ENCODE assay signal across 9 mouse cellular contexts in the genomic region with DNA sequence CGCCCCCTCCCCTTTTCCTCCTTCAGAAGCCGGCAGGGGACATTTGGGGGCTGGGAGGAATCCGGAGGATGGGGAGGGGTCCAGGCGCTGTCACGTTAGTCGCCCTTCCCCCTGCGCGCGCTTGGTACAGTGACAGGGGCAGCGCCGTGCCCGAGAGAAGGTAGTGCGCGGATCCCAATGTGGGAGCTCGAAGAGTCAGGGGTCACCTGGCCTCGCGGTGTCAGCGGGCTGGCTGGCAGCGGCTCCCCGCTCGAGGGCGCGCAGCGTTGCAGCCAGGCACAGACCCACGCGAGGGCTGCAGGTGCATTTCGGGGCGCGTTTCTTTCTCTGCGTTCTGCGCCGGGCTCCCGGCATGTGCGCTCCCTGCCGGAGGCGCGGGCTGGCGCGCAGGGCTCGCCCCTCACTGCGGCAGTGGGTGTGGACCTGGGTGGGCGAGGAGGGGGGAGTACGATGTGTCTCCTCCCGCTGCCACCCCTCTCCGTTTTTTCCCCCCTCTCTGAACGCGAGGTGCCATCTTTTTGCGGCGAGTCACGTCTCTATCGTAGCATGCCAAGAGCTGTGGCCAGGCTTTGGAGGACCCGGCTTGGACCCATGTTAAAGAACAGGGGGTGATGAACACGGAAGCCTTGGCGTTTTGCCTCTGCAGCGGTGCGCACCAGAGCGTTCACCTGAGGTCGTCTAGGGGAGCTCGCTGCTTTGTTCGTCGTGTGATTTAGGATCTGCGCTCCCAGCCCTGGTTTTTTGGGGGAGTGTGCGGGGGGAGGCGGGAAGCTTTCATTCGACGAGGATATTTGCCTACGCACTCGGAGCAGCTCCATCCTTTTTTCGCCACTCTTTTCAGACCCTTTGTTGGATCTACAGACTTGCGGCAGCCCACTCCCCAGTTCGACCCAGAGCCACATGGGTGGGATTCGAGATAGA. TPM values are rescaled to one million over a fixed set of nuclear protein-coding genes. Genes with fewer than 3 reads are reported as not detected.
DNase-seq lines count a peak whose midpoint lies in the region; ATAC-seq and TF ChIP-seq lines count a peak whose summit lies in the region.
"Had no signal": no experiment of that assay in that cellular context is flagged by ENCODE, and none has a peak within 500 bp of the region (broad histone marks: within the 10 kb centered on the region; RNA-seq: fewer than 3 reads in every experiment).

No protein-coding gene starts in this region.

- H3K27me3 ChIP-seq in kidney, adult 2 months (replicated peaks; ENCODE audit: control insufficient read depth, insufficient read depth, low read length): no peaks in the 10 kb centered on the region
- H3K27me3 ChIP-seq in limb, embryonic 13.5 days: peaks cover 83% of the 10 kb centered on the region

- intact Hi-C loops in gastrocnemius, postnatal 14 days (cut with DNase I; ENCODE audit: low total_unique reads): loop anchor here (5.0 kb wide), 1 partner anchor 50 kb away; no protein-coding TSS in a partner anchor

- no peaks in the 10 kb centered on the region for H3K36me3 ChIP-seq in kidney, adult 2 months (ENCODE audit: control insufficient read depth, insufficient read depth, low read length)
- H3K36me3 ChIP-seq in limb, embryonic 13.5 days: no peaks in the 10 kb centered on the region

- H3K4me3 ChIP-seq in kidney, adult 2 months (ENCODE audit: insufficient read depth, low read depth, low read length): peak overlapping the region; percentile 77
- peak overlapping the region; percentile 62 for H3K4me3 ChIP-seq in limb, embryonic 13.5 days

- no peaks in the 10 kb centered on the region for H3K9me3 ChIP-seq in limb, embryonic 13.5 days

- peak overlapping the region; percentile 96 for H3K4me2 ChIP-seq in limb, embryonic 13.5 days (replicated peaks)

- no peak for ATAC-seq in limb, embryonic 13.5 days (ENCODE audit: low FRiP score, low read depth)

- H3K4me1 ChIP-seq in kidney, adult 2 months (ENCODE audit: control insufficient read depth, insufficient read depth, low read length): peaks cover 30% of the 10 kb centered on the region
- H3K4me1 ChIP-seq in limb, embryonic 13.5 days: peaks cover 28% of the 10 kb centered on the region

- peak; percentile 45 to 54 for DNase-seq in lung, adult 18-20 months
- no peak for DNase-seq in lung, postnatal 25 days (ENCODE audit: low spot score)
- peak; percentile 65 to 73 for DNase-seq in cerebellum, postnatal 36 days
- peak; percentile 20 for DNase-seq in gastrocnemius, postnatal 14 days
- DNase-seq in kidney, adult 2 months: peak; percentile 71
- DNase-seq in neural tube, embryonic 10.5 days (ENCODE audit: extremely low spot score, low spot score): peak; percentile 57
- DNase-seq in thymus, postnatal 36 days: peak; percentile 8 to 26

- no peak for TF ChIP-seq POLR2A in kidney, adult 2 months (IDR thresholded peaks at IDR 0.05; ENCODE audit: low read depth, low read length)

- no peak for TF ChIP-seq CTCF in kidney, adult 2 months (conservative IDR thresholded peaks at IDR 0.05; ENCODE audit: insufficient read depth, insufficient read length, low read depth, low read length)

- H3K9ac ChIP-seq in limb, embryonic 13.5 days: peak overlapping the region; percentile 62; the same call in 1 of the 2 replicates

- H3K27ac ChIP-seq in kidney, adult 2 months (ENCODE audit: insufficient read depth, low read depth, low read length): peak overlapping the region; percentile 79; the same call in 1 of the 2 replicates
- H3K27ac ChIP-seq in limb, embryonic 13.5 days: no peak overlapping the region

- whole genome bisulfite sequencing in kidney, adult 2 months: 2% methylated on average over 72 of the region's 72 CpGs
- WGBS in limb, embryonic 13.5 days: under 1% methylated on average over 69 of the region's 72 CpGs

RNA-seq across cellular contexts. Expression of a gene that starts 1.2 kb away (rescaled TPM):
- total RNA-seq in gastrocnemius, postnatal 14 days (2021): 10 to 100 TPM; 46.1 to 56.3 TPM
- polyA plus RNA-seq in kidney, adult 2 months (2012; rRNA removed): 49.8 and 53.4 TPM in 2 replicates
- polyA plus RNA-seq in limb, embryonic 13.5 days (2015; fragmentation: Nextera tagmentation; extraction: Ambion mirVana): 3.0 and 4.9 TPM in 2 replicates

RNA-seq across cellular contexts. Expression of a gene that starts 46.3 kb away (rescaled TPM):
- not detected for total RNA-seq in gastrocnemius, postnatal 14 days (2021)
- 0.08 and 0.26 TPM in 2 replicates for polyA plus RNA-seq in kidney, adult 2 months (2012; rRNA removed)
- polyA plus RNA-seq in limb, embryonic 13.5 days (2015; fragmentation: Nextera tagmentation; extraction: Ambion mirVana): not detected in 2 replicates
- total RNA-seq: MEL had no signal
